Mouse (Mus musculus) neural tube, embryonic 13.5 days (tissue): ENCODE results near the gene Tprn. TPM values are rescaled to one million over a fixed set of nuclear protein-coding genes. Genes with fewer than 3 reads are reported as not detected.

Experiments used
- ATAC-seq: fragments of 200-750 bp; cut with Nextera tagmentation; 2 replicates; pipeline ENCODE4 v1.8.0; 2017; ENCODE audit warnings: low read depth, mild to moderate bottlenecking, moderate TSS enrichment, moderate library complexity
- H3K27ac ChIP-seq: fragments of 300-500 bp; sonication (generic); replicated peaks from 2 replicates; pipeline ENCODE4 v1.5.1; 2015; ENCODE audit warnings: moderate library complexity, mild to moderate bottlenecking, inconsistent platforms
- H3K27me3 ChIP-seq: fragments of 300-500 bp; sonication (generic); 2 replicates; pipeline ENCODE4 v1.6.1; 2015; ENCODE audit warnings: mild to moderate bottlenecking, inconsistent platforms
- H3K36me3 ChIP-seq: fragments of 300-500 bp; sonication (generic); 2 replicates; pipeline ENCODE4 v1.6.1; 2015; ENCODE audit warnings: mild to moderate bottlenecking, inconsistent platforms
- H3K4me1 ChIP-seq: fragments of 300-500 bp; sonication (generic); replicated peaks from 2 replicates; pipeline ENCODE4 v1.6.1; 2015; ENCODE audit warnings: inconsistent platforms
- H3K4me2 ChIP-seq: fragments of 300-500 bp; sonication (generic); 2 replicates; pipeline ENCODE4 v1.6.1; 2015; ENCODE audit warnings: inconsistent platforms, mild to moderate bottlenecking, moderate library complexity
- H3K4me3 ChIP-seq: fragments of 300-500 bp; sonication (generic); 2 replicates; pipeline ENCODE4 v1.5.1; 2015; ENCODE audit warnings: mild to moderate bottlenecking, inconsistent platforms
- H3K9ac ChIP-seq: fragments of 300-500 bp; sonication (generic); 2 replicates; pipeline ENCODE4 v1.6.1; 2015; ENCODE audit warnings: moderate library complexity, mild to moderate bottlenecking, inconsistent platforms
- H3K9me3 ChIP-seq: fragments of 300-500 bp; sonication (generic); 2 replicates; pipeline ENCODE4 v1.6.1; 2016; ENCODE audit warnings: inconsistent platforms
- WGBS: fragments of 180-500 bp; shearing (Covaris S2); methylation state at CpG from one replicate; pipeline ENCODE4 v1.1.7; 2015; 5-methylcytosine and 5-hydroxymethylcytosine counted together
- polyA plus RNA-seq: library from polyadenylated mRNA; unstranded; fragments of >200 nt; fragmentation: Nextera tagmentation; extraction: Ambion mirVana; gene quantifications from 2 replicates; pipeline ENCODE4 v1.2.1, GENCODE M21; 2015

The Tprn gene
- polyA plus RNA-seq: 13.3 and 14.6 TPM in 2 replicates

DNA sequence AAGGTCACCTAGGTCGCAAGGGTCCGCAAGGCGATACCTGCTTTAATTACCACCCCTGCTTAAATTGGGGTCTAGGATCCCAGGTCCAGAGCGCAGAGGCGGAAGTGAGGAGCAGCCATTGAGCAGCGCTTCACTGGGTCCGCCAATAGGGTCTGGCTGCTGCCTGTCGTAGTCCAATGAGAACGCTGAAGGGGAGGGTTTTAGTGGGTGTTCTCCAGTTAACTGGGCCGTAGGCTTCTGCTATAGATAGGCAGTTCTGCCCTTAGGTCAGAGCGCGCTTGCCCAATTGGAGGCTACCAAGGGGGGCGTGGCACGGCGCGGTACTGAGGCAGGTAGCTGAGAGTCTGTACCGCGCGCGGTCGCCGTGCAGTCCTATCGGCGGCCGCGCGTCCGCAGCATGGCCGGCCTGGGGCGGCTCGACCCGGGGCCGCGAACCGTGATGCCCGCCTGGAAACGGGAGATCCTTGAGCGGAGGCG lies at the start of gene Tprn:
Gene Tprn (plus strand): TSS at position 328 of the 477 bp plus-strand sequence.
- peak; percentile 98 for ATAC-seq
- 1% methylated on average over 39 of the region's 39 CpGs for WGBS
- Histone ChIP-seq H3K4me2 (peak within 1 kb of the TSS; percentile 94), H3K4me1 (peaks cover 48% of the 10 kb centered on the region), H3K27ac (peak within 1 kb of the TSS; percentile 87), H3K36me3 (no peaks in the 10 kb centered on the region), H3K9me3 (no peaks in the 10 kb centered on the region), H3K27me3 (peaks cover 13% of the 10 kb centered on the region), H3K9ac (peak within 1 kb of the TSS; percentile 81), H3K4me3 (peak within 1 kb of the TSS; percentile 81)

DNA sequence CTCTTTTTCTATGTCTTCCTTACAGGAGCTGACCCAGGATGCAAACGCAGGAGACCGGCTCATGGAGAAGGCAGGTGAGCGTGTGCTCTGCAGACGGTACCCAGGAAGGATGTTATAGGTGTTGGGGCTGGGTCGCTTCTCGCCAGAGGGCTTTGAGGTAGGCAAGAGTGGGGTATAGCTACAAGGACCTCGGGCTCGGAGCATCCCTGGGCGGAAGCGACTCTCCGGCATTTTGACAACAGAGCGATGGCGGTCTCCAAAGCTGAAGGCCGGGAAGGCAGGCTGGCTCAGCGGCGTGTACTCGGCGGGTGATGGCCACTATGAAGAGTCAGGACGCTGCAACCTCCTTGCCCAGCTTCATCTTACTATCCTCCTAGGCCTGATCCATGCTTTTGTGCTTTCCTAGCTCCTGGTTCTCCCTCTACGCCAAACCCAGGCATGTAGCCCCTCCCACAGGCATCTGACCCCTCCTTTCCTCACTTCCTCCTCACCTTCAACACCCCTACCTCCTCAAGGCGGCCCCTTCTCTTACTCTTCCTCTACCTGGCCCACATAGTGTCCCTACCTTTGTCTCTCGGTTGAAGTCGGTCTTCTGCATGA lies 49.1 kb upstream of the Tprn start:
- no peak for ATAC-seq
- Histone ChIP-seq H3K4me2 (no peak overlapping the region), H3K9me3 (no peaks in the 10 kb centered on the region), H3K9ac (no peak overlapping the region), H3K36me3 (peaks cover 9% of the 10 kb centered on the region; the same call in 1 of the 2 replicates), H3K27ac (no peak overlapping the region), H3K4me3 (no peak overlapping the region), H3K27me3 (peaks cover 17% of the 10 kb centered on the region; the same call in 1 of the 2 replicates), H3K4me1 (peaks cover 27% of the 10 kb centered on the region)
- 67% methylated on average over 23 of the region's 23 CpGs for WGBS

DNA sequence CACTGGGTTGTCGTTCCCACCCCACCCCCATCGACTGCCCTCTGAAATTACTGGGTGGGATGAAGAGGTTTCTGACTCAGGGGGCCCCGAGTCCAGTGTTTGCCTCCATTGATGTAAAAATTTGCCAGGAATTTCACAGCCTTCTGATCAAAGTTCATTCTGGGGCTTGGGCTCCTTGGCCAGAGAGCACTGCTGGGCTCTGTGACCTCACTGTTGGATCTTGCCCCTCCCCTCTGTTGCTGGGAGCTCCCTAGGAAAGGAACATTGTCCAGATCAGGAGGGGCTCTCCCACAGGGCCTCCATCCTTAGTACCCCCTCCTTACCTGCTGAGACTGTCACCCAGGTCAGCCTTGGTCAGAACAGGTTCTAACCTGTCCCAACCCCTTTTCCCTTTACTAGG lies 48.0 kb upstream of the Tprn start, which contains the start of gene Stpg3:
Gene Stpg3 (minus strand): TSS at position 194 of the 400 bp plus-strand sequence.
- WGBS: 77% methylated on average over 3 of the region's 3 CpGs
- H3K4me1 ChIP-seq: peaks cover 17% of the 10 kb centered on the region
- no peaks in the 10 kb centered on the region for H3K9me3 ChIP-seq
- H3K9ac ChIP-seq: no peak within 1 kb of the TSS
- H3K4me2 ChIP-seq: no peak within 1 kb of the TSS
- H3K4me3 ChIP-seq: no peak within 1 kb of the TSS
- peaks cover 17% of the 10 kb centered on the region; the same call in 1 of the 2 replicates for H3K27me3 ChIP-seq
- ATAC-seq: no peak
- H3K36me3 ChIP-seq: no peaks in the 10 kb centered on the region
- H3K27ac ChIP-seq: no peak within 1 kb of the TSS

DNA sequence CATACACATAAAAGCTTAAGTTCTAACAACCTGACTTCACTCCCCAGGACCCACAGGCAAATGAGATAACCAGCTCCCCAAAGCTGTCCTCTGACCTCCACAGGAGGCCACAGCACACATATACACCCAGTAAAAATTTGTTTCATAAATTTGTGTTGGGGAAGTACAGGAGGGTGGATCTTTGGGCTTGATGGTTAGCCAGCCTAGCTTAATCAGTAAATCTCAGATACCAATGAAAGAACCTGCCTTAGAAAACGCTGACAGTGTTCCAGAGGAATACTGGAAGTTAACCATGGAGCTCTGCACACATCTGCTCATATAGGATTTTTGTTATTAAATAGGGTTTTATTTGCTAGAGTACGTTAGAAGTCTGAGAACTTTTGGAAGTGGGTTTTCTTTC lies 44.8 kb upstream of the Tprn start:
- no peak overlapping the region for H3K4me2 ChIP-seq
- WGBS: 57% methylated on average over 2 of the region's 2 CpGs
- ATAC-seq: no peak

DNA sequence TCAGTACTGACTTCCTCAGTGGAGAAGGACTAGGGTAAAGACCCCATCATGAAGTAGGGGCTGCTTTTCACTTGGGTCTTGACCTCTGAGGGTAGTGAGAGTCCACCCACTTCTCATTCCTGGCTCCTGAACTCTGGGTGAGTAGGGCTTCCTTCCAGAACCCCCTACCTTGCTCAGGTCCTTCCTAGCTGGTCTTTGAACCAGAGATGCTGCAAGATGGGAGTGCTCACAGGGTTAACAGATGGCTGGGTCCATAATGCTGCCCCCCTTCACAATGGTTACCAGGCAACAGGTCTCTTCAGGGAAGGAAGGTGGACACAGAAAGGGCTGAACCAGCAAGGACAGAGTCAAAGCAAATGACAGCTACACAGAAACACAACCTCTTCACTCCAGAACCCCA lies 44.0 kb upstream of the Tprn start, which contains the start of gene Fam166a:
Gene Fam166a (plus strand): TSS at position 301 of the 400 bp plus-strand sequence.
- Histone ChIP-seq H3K27me3 (peaks cover 9% of the 10 kb centered on the region; the same call in 1 of the 2 replicates), H3K36me3 (peaks cover 14% of the 10 kb centered on the region), H3K4me2 (no peak within 1 kb of the TSS), H3K9ac (no peak within 1 kb of the TSS), H3K9me3 (no peaks in the 10 kb centered on the region), H3K4me1 (peaks cover 7% of the 10 kb centered on the region), H3K27ac (no peak within 1 kb of the TSS), H3K4me3 (no peak within 1 kb of the TSS)
- no peak for ATAC-seq

More for the DNA sequence above, 44.8 kb upstream of the Tprn start:
- peaks cover 15% of the 10 kb centered on the region; the same call in 1 of the 2 replicates for H3K27me3 ChIP-seq
- H3K27ac ChIP-seq: no peak overlapping the region
- H3K9me3 ChIP-seq: no peaks in the 10 kb centered on the region
- H3K4me3 ChIP-seq: no peak overlapping the region
- no peaks in the 10 kb centered on the region for H3K4me1 ChIP-seq
- H3K36me3 ChIP-seq: peaks cover 14% of the 10 kb centered on the region
- no peak overlapping the region for H3K9ac ChIP-seq

DNA sequence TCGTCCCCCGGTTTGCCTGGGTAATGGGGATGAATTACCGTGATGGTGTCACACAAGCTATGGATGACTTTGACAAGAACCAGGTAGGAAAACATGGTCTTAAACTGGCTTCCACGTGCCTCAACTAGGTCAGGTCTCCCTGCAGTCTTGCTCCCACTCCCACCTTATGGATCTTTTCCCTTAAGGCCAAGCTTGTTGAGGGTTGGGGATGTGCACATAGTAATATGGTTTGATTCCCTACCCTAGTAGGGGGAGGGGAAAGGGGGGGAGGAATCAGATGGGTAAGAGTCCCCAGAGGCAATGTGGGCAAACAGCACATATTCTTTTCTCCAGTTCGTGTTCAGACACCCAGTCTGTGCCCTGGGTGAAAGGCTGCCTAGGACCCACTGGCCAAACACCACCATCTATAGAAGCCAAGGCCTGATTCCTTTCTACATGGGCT lies 41.1 kb upstream of the Tprn start:
- no peak for ATAC-seq
- Histone ChIP-seq H3K9me3 (no peaks in the 10 kb centered on the region), H3K4me1 (peaks cover 20% of the 10 kb centered on the region), H3K27ac (no peak overlapping the region), H3K9ac (no peak overlapping the region), H3K36me3 (peaks cover 14% of the 10 kb centered on the region), H3K4me3 (no peak overlapping the region), H3K4me2 (no peak overlapping the region), H3K27me3 (no peaks in the 10 kb centered on the region)
- 70% methylated on average over 5 of the region's 5 CpGs for WGBS

DNA sequence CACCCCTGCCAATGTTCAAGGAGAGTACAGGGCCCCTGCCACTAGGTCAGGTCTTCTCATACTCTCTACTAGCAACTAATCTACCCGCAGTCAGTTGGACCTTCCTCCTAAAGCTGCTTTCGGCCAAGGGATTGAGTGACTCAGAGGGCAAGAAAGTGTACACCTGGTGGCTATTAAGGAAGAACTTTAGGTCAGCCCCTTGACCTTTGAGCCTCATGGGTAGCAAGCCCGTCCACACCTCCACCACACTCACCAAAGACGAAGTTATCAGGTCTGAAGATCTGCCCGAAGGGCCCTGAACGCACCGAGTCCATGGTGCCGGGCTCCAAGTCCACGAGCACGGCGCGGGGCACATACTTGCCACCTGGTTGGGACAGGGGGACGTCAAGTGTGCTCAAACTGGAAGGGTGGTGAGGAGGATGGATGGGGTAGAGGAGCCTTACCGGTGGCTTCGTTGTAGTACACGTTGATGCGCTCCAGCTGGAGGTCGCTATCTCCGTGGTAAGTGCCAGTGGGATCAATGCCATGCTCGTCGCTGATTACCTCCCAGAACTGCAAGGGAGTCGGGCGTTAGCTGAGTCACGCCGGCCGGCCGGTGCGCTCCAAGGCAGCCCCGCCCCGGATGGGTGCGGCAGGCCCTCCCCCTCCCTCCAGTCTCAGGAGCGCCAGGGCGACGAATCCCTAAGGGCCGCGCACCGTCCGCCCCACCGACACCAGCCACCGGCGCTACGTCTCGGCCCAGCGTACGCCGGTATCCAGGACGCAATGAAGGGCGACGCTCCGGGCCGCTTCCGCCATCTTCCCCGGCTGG lies 38.5 kb upstream of the Tprn start:
- H3K4me1 ChIP-seq: peaks cover 27% of the 10 kb centered on the region
- ATAC-seq: peak; percentile 29
- peaks cover 14% of the 10 kb centered on the region for H3K36me3 ChIP-seq
- H3K27ac ChIP-seq: peak overlapping the region; percentile 95
- peak overlapping the region; percentile 94 for H3K4me3 ChIP-seq
- WGBS: 3% methylated on average over 51 of the region's 53 CpGs
- no peaks in the 10 kb centered on the region for H3K27me3 ChIP-seq
- H3K9ac ChIP-seq: peak overlapping the region; percentile 91
- peak overlapping the region; percentile 96 for H3K4me2 ChIP-seq
- no peaks in the 10 kb centered on the region for H3K9me3 ChIP-seq

DNA sequence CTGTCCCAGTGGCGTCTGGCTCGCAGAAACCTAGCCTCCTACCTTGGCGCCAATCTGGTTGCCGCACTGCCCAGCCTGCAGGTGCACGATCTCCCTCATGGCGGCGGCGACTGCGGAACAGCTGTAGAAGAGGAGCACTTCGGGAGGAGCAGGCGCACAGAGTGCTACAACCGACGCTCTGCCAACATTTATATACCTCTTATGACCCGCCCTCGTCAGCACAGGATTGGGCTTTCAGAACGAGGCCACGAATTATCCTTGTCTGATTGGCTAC lies 38.0 kb upstream of the Tprn start, which contains the start of gene Tubb4b:
Gene Tubb4b (minus strand): TSS at position 211 of the 274 bp plus-strand sequence.
- peak within 1 kb of the TSS; percentile 96 for H3K4me2 ChIP-seq
- no peak for ATAC-seq
- H3K9me3 ChIP-seq: no peaks in the 10 kb centered on the region
- peaks cover 30% of the 10 kb centered on the region for H3K4me1 ChIP-seq
- WGBS: under 1% methylated on average over 17 of the region's 17 CpGs
- peak within 1 kb of the TSS; percentile 97 for H3K27ac ChIP-seq
- H3K36me3 ChIP-seq: peaks cover 14% of the 10 kb centered on the region
- peak within 1 kb of the TSS; percentile 91 for H3K9ac ChIP-seq
- H3K27me3 ChIP-seq: no peaks in the 10 kb centered on the region
- H3K4me3 ChIP-seq: peak within 1 kb of the TSS; percentile 94

DNA sequence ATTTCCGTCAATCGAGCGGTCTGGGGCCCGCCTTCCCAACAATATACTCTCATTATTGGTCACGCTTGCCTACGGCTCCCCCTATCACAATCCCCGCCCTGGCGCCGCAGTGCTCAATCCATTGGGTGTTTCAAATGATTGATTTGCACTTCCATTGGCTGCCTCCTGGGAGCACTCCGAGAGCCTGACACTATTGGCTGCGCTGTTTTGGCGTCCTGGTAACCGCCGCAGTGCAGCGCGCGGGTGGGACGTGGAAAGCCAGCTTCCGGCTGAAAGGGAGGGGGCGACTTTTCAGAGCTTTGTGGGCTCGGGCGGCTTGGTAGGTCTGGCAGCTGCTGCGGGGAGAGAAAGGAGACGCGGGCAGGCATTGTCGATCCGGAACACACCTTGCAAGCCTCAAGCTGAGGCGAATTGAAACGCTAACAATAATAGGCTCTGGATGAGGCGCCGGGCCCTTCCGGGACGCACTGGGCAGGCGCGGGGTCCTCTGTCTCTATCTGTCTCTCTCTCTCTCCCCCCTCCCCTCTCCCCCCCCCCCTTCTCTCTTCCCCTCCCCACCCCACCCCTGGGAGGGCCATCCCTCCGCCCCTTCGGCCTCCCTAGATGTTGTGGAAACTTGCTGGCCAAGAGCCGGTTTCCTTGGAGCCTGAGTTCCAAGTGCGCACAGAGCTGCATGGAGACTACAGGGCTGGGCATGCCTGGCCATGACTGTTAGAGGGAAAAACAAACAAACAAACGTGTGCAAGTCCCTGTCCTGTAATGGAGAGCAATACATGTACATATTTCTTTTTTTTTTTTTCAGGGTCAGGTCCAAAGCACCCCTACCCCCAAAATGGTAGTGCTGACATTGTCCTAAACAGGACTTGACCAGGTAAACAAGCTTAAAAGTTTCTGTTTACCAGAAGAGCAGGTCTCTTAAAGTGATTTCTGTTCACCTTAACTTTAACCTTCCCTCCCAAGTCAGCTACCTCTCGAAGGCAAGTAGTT lies 37.4 kb upstream of the Tprn start:
- H3K4me2 ChIP-seq: peak overlapping the region; percentile 55
- peak overlapping the region; percentile 74 for H3K9ac ChIP-seq
- no peaks in the 10 kb centered on the region for H3K9me3 ChIP-seq
- H3K4me1 ChIP-seq: peaks cover 30% of the 10 kb centered on the region
- peak overlapping the region; percentile 50 for H3K4me3 ChIP-seq
- peaks cover 14% of the 10 kb centered on the region for H3K36me3 ChIP-seq
- ATAC-seq: peak; percentile 97
- WGBS: 2% methylated on average over 41 of the region's 41 CpGs
- H3K27ac ChIP-seq: peak overlapping the region; percentile 97
- H3K27me3 ChIP-seq: no peaks in the 10 kb centered on the region

DNA sequence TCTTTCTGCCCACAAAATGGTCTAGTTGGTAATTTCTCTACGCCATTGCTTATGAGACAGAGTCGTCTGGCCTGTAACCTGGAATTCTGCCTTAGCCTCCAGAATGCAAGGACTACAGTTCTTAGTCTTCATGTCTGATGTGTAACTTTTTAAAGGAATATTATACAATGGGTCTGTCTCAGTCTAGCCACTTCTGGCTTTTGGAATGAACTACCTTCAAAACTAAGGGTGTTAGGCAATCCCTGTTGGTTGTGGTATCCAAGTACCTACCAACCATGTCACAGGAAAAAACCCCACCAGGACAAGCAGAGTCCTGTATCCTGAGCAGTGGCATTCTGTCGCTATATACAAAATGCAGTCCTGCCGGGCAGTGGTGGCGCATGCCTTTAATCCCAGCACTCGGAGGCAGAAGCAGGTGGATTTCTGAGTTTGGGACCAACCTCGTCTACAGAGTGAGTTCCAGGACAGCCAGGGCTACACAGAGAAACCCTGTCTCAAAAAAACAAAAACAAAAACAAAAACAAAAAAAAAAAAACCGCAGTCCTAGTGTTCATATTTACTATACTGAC lies 36.5 kb upstream of the Tprn start:
- Histone ChIP-seq H3K9ac (peak overlapping the region; percentile 74; the same call in 1 of the 2 replicates), H3K27ac (peak overlapping the region; percentile 97), H3K4me3 (no peak overlapping the region), H3K36me3 (peaks cover 14% of the 10 kb centered on the region), H3K4me2 (peak overlapping the region; percentile 55), H3K27me3 (no peaks in the 10 kb centered on the region; the same call in 1 of the 2 replicates), H3K9me3 (no peaks in the 10 kb centered on the region), H3K4me1 (peaks cover 30% of the 10 kb centered on the region)
- WGBS: 82% methylated on average over 8 of the region's 8 CpGs
- no peak for ATAC-seq

DNA sequence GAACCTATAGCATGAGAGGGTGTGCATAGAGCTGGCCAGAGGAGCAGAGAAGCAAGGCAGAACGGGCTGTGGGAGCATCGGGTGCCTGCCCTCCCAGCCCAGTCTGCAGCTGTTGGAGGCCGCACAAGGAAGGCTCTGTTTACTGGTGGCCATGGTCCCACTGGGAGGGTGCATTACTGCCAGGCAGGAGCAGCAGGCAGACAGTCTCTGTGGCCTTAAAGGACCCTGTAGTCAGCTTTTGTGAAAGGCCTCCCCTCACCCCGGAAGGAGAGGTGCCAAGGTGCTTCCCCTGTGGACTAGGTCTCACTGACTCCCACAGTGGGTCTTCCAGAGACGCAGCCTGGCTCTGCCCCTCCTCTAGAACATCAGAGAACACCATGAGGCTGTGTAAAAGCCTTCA lies 35.6 kb upstream of the Tprn start:
- no peaks in the 10 kb centered on the region for H3K9me3 ChIP-seq
- no peak for ATAC-seq
- peaks cover 30% of the 10 kb centered on the region for H3K4me1 ChIP-seq
- H3K4me2 ChIP-seq: no peak overlapping the region
- peaks cover 5% of the 10 kb centered on the region for H3K36me3 ChIP-seq
- no peak overlapping the region for H3K27ac ChIP-seq
- no peak overlapping the region for H3K9ac ChIP-seq
- no peaks in the 10 kb centered on the region; the same call in 1 of the 2 replicates for H3K27me3 ChIP-seq
- 81% methylated on average over 5 of the region's 5 CpGs for WGBS
- H3K4me3 ChIP-seq: no peak overlapping the region
